Mouse (Mus musculus): ENCODE results near the gene Usp12.

Usp12 gene

DNA sequence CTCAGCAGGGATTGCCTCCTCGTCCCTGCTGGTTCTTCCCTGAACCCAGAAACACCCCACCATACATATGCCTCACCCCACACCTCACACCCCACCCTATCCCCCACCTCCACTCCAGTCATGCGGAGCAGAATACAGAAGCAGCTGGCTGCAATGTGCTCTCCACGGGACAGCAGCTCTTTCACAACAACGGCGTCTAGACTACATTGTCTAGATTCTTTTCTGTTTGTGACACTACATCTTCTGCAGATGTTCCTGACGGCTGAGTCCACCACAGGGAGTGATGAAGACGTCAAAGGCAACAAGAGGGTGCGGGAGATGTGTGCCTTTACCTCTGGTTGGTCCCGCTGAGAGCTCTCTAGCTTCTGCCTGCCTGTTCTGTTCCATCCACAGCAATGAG lies 3.2 kb upstream of the Usp12 start:
- DNase-seq (ENCODE audit: inconsistent ontology term): no peak

DNA sequence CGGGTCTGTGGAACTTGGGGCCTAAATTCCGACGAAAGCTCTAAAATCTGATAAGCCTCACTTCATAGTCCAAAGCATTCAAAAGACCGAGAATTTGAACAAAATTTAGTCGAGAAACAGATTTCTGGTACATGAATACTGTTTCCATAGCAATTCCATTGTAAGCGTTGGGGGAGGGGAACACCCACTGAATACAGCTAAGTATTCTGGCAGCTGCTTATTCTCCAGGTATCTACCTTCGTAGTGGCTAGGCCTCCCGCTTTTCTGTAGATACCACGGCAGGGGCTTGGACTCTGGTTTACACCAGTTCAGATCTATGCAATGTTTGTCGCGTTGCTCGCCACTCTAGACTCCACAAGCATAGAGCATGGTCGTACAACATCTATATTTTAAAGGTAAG lies 922 bp upstream of the Usp12 start:
- DNase-seq (ENCODE audit: inconsistent ontology term): no peak

DNA sequence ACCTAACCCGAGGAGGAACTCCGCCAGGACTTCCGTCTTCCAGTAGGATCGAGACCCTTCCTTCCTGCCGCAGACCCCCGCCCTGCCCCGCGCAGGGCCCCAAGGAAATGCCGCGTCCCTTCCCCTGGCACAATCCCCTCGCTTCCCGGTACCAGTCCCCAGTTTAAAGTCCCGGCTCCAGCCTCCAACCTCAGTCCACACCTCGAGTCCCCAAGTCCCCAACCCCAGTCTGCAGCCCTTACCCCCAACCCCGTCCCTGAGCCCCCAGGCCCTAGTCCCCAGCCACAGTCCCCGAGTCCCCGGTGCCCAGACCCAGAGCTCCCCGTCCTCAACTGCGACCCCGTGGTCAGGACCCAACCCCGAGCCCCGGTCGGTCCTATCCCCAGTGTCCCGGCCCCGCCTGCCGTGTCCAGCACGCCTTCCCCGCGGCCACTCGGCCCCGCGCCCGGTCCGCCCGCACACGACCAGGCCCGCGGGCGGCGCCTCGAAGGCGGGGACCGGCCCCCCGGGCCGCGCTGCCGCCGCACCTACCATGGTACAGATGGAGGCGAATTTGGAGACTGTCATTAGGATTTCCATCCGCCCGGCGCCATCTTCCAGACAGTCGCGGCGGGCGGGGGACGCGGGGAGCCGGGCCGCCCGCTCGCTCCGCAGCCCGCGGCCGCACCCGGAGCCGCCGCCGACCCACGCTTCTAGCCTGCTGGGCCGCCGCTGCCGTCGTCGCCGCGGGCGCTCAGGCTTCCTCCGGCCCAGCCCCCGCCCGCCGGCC lies 538 bp downstream of the Usp12 start:
- peak; percentile 62 for DNase-seq (ENCODE audit: inconsistent ontology term)

DNA sequence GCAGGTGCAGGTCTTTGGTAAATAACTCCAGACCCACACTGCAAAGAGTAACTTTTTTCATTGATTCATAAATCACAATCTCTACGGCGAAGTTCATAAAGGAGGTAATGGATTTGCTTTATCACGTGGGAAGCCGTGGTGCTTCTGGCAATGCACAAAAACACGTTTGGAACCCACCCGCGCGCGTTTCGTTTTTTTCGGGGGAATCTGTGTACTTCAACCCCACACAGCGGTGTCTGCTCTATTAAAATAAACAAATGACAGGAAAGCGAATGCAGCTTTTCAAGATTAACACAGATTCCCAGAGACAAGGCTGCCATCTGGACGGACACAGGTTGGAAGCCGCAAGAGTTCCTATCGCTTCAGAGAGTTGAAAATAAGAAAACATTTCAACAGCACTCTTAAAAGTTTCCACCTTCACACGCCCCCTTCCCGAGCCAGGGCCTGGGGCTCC lies 1.1 kb downstream of the Usp12 start:
- DNase-seq (ENCODE audit: inconsistent ontology term): no peak

DNA sequence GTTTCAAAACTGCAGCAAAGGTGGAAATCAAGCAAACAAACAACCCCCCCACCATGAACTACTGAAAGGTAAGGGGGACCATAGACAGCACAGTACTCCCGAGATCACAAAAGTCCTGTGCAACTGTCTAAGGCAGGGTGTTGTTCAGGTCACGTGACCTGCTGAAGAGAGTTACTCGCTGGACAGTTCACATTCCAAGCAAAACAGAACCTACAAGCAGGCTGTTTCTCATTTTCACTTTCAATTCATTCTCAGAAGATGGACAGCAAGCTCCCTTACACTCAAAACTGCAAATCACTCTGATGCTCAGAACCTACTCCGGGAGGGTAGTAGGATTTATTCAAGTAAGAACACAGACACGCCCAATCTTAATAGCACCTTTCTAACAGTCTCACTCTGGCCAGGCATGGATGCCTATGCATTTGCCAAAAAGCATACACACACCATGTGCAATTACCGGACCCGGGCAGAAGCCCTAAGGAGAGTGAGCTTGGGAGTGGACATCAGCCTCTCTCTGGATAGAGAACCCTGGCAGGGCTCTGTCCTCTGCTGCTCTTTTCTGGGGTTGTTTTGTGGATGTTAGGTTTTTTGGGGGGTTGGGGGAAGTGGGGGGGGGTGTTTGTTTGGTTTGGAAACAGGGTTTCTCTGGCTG lies 2.5 kb downstream of the Usp12 start:
- peak; percentile 32 for DNase-seq (ENCODE audit: inconsistent ontology term)

DNA sequence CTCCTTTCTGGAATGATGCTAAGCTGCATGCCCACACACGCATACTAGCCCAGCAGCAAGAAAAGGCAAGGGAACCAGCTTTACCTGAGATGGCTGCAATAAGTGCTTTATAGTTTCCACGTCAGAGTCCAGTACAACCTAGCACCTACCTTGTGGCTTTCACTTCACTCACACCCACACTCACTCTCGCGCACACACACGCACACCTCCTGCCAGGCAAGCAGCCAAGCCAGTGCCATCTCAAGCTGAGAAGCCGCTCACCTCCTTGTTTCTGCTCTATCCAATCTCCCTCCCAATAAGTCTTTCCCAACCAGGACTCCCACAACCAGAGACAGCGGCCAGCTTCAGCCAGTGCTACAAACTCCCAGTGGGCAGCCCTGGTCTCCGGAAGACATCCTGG lies 3.9 kb downstream of the Usp12 start:
- no peak for DNase-seq (ENCODE audit: inconsistent ontology term)

DNA sequence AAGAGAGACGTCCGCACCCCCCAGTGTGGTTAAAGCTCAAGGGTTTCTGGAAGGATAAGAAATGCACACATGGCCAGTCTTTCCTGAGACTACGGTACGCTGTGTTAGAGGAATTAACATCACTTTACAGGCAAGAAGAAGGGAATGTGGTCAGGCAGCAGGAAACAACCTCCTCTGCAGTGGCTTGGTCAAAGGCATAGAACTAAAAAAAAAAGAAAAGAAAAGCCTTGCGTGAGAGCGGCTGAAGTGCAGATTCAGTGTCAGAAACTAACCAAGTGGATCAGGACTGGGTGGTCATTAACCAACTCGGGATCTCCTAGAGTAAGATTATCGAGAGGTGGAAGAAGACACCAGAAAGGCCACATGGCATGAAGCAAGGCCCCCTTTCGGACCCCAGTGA lies 5.4 kb downstream of the Usp12 start:
- no peak for DNase-seq (ENCODE audit: inconsistent ontology term)

DNA sequence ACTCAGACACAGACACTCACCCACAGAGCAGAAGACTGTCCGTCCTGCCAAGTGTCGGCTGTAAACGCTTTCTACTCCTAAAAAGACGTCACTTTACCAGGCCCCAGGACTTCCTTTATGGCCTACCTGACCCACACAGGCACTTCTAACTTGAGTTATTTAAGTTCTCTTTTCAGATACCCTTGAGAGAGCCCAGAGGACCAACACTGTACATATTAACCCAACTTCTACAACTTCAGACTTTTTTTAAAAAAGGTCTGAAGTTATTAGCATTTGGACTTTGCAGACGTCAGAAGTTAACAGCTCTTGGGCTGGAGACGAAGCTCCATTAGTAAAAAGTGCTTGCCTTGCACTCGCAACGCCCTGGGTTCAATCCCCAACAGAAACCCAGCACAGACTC lies 8.7 kb downstream of the Usp12 start:
- DNase-seq (ENCODE audit: inconsistent ontology term): no peak

DNA sequence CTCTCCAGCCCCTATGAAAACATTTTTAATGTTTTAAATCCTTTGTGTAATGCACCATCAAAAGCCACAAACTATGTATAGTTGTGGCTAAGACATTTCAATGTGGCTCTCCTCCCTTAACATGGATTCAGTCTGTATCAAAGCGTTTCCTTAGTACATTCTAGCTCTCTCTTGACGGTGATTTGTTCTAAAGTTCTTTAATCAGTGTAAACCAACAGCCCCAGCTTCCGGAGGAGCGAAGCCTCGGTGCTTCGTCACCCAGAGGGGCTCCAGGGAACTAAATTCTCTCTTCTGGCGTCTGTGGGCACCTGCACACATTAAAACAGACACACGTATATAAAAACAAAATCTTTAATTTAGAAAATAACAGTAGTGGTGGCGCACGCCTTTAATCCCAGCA lies 10.9 kb downstream of the Usp12 start:
- no peak for DNase-seq (ENCODE audit: inconsistent ontology term)

DNA sequence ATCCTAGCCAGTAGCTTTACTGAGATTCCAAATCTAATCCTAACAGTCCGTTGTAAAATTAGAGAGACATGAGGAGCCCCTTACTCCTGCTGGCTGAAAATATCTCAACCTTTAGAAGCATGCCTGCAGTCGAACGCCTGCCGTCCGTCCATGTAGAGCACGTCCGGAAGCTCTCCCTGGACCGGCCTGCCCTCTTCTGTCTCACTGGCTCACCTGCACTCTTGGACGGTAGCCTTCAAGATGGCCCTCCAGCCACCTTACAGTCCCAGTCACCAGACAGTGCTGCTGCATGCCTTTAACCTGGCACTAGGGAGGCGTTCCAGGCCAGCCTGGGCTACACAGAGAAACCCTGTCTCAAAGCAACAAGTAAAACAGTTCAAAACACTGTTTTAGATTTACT lies 11.5 kb downstream of the Usp12 start:
- DNase-seq (ENCODE audit: inconsistent ontology term): no peak

DNA sequence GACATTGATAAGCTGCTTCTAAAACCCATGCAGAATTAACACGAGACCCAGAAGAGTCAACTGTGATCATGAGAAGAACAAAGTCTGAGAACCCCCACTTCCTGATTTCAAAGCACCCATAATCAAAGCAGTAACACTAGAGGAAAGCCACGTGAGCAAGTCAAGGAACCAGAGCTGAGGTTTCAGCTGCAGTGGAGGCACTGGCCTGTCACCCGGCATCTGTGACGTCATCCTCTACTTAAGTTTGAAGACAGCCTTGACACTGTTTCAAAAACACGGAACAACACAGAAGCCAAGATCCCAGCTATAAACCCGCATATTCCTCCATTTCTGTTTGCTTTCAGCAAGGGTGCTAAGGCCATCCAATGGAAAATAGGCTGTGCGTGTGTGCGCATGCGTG lies 13.1 kb downstream of the Usp12 start:
- no peak for DNase-seq (ENCODE audit: inconsistent ontology term)

DNA sequence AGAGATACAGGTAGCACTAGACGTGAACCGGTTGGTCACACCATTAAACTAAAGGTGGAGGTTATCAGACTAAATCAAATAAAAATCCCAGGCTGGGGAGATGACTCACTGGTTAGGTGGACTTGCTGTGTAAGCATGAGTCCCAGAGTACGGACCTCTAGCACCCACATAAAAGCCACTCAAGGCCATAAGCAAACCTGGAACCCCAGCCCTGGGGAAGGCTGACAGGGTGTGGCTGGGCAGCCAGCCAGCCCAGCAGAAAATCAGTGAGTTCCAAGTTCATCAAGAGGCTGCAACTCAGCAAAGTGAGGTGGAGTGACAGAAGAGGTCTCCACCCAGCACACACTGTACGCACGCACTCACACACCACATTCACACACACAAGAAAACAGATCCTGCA lies 14.9 kb downstream of the Usp12 start:
- no peak for DNase-seq (ENCODE audit: inconsistent ontology term)

DNA sequence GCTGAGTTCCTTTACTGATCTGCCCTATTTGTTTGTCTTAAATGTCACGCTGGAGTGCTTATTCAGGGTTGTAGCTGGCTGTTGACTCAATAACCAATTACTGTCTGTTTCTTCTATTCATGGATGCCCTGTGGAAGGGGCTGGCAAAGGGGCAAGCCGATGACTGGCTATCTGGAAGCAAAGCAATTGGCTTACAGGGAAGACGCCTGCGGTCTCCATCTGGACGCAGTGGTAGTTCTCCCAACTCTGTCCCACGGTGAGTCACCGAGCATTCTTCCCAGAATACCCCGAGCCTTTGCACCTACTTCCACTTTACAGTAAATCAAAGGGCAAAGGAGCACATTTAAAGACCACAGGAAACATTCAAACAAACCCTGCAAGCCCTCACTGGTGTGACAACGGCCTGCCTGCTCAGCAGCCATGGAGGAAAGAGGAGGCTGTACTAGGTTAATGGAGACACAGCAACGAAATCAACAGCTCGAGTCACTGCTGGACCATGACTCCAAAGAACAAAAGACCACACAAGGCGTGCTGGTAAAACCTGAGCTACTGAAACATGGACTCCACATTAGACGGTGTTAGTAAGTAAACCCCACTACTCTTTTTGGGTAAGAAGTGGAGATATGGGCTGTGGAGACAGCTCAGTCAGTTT lies 17.7 kb downstream of the Usp12 start:
- peak; percentile 88 for DNase-seq (ENCODE audit: inconsistent ontology term)

DNA sequence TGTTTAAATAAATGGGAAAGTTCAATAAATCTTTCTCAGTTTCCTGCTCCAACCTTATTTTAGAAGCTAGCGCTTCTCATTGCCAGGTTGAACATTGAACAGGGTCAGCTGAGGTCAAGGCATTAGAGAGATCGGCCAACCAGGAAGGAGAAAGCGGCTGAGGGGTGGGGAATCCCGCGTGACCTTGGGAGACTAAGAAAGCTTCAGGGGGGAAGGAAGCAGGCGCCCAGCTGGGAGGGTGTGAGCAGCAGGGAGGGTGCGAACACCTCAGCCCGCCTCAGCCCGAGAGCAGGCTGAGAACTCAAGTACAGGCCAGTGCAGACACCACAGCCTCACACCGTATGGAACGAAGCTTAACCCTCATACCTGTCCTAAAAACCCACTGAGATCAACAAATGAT lies 22.8 kb downstream of the Usp12 start:
- DNase-seq (ENCODE audit: inconsistent ontology term): no peak

DNA sequence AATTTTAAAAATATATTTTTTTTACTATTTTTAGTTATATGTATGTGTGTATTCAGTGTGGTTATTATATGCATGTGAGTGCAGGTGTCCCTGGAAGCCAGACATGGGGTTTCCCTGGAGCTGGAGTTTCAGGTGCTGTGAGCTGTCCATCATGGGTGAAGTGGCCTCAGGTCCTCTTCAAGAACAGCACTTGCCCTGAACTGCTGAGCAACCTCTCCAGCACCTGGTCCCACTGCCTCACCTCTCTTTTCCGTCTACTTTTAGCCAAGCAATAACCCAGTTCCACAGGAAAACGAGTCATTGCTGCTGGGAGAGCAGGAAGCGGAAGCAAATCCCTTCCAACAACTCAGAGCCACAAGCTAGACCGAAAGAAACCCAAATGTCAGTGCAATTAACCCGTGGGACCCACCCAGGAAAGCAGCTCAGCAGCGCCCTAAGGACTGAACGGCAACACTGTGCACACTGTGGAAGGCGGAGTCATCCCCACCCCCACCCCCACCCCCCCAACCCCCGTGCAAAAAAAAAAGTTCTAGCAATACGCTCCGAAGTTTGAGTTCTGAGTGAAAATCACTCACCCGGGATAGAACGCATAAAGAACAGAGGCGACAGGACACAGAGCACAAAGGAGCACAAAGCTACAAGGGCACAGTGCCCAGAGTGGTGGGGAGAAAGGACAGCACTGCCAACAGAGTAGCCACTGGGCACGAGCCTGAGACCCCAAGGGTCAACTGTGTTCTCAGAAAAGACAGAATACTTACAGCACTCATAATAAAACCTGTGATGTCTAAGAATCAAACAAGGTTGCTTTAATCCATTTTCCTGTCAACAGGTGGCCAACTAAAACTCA lies 24.6 kb downstream of the Usp12 start:
- no peak for DNase-seq (ENCODE audit: inconsistent ontology term)

DNA sequence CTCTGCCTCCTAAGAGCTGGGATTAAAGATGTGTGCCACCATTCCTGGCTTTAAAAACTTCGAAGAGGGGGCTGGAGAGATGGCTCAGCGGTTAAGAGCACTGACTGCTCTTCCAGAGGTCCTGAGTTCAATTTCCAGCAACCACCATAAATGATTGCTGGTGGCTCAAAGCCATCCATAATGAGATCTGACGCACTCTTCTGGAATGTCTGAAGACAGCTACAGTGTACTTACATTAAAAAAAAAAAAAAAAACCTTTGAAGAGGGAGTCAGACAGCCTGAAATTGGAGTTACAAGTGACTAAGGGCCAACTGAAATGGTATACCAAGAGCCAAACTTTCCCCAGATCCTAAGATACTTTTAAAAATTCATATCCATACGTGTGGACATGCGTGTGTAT lies 29.0 kb downstream of the Usp12 start:
- DNase-seq (ENCODE audit: inconsistent ontology term): no peak

DNA sequence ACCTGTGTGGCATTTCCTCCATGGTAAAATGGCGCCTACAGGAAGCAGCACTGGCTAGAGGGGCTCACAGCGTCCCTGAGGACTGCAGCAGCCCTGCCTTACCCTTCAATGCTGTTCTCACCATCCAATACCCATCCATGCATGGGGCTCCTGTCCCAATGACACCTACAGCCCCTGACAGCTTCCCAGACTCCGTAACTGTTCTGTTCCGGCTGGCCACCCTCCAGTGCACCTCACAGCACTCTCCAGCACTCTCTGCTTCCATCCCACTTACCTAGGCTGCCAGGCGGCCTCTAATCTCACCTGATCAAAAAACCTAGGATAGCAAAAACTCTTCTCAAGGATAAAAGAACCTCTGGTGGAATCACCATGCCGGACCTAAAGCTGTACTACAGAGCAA lies 35.6 kb downstream of the Usp12 start:
- DNase-seq (ENCODE audit: inconsistent ontology term): no peak

DNA sequence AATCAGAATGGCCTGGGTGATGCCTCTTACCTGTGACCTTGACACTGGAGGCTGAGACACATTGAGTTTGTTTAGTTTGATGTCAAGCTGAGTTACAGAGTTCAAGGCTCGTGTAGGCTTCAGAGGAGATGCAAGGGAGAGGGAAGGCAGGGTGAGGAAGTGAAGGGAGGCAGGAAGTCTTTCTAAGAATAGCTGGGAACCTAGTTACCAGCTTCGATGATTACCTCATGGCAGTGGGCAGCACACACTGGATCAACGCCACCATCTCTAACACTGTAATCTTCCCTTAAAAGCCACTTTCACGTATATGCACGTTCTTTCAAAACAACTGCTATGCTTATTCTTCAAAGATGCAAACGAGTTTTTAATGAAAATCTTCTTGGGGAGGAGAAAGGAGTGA lies 36.9 kb downstream of the Usp12 start:
- no peak for DNase-seq (ENCODE audit: inconsistent ontology term)

DNA sequence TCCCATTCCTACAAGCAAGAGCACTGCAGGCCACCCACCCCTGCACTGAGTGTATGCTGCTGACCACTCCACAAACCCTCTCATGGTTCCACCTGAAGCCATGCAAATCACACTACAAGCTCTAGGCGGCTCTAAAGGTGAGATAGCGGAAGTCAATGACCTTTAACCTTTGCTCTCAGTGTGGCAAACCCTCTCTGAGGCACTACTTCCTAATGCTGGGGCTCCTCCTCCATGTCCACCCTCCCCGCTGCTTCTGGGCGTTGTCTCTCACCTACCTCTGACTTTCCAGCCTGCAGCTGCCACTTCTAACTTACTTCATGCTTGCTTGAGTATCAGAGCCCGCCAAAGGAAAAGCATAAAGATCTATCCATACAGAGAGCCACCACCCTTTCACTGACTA lies 37.5 kb downstream of the Usp12 start:
- no peak for DNase-seq (ENCODE audit: inconsistent ontology term)

DNA sequence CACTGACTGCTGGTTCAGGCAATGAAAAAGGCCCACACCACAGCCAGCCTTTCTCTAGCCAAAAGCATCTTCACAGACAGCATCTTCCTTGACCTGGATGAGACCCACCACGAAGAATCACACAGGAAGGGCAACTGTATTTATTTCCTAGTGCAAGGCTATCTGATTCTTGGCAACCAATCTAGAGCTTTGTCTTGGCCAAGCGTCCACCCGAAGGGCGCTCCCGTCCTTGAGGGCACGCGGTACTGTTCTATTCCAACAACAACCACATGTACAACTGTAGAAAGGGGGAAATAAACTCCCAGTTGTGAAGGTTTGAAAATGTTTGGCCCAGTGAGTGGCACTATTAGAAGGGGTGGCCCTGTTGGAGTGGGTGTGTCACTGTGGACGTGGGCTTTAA lies 41.6 kb downstream of the Usp12 start:
- DNase-seq (ENCODE audit: inconsistent ontology term): no peak

DNA sequence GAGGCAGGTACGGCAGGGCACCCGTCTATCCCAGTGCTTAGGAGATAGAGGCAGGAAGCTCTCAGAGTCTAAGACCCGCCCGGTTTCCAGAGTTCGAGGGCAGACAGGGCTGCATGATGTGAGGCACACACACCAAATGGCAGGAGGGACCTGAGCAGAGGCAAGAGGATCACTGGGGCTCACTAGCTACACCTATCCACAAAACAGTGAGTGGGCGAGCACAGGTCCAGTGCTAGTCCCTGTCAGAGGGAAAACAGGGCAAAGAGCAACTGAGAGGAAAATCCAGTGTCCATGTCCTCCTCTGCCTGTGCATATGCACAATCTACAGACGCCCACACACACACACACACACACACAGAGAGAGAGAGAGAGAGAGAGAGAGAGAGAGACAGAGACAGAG lies 43.8 kb downstream of the Usp12 start:
- DNase-seq (ENCODE audit: inconsistent ontology term): no peak

DNA sequence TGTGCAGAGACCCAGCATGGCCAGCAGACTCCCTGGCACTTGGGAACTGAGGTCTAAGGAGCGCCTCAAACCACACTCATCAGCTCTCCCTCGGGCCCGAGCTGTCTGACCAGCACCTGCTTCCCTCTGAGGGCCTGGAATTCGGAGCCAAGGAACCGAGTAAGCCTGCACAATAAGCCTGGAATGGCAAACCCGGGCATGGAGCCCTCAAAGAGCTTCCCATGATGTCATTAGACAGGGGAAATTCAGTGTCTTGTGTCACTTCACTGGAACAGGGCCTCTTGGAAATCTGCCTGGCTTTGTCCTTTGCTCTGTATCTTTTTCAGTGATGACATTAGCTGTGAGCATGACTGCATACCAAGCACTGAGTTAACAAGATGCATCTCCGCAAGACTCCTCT lies 44.5 kb downstream of the Usp12 start:
- peak; percentile 93 for DNase-seq (ENCODE audit: inconsistent ontology term)
